Mouse (Mus musculus): ENCODE measurements at regions not wholly inside any gene's neighbourhood (a gene's known extent, or its start where the extent isn't known, plus 50 kb on each side); places are given as distances from the start of the nearest gene placed in this dataset.

DNA sequence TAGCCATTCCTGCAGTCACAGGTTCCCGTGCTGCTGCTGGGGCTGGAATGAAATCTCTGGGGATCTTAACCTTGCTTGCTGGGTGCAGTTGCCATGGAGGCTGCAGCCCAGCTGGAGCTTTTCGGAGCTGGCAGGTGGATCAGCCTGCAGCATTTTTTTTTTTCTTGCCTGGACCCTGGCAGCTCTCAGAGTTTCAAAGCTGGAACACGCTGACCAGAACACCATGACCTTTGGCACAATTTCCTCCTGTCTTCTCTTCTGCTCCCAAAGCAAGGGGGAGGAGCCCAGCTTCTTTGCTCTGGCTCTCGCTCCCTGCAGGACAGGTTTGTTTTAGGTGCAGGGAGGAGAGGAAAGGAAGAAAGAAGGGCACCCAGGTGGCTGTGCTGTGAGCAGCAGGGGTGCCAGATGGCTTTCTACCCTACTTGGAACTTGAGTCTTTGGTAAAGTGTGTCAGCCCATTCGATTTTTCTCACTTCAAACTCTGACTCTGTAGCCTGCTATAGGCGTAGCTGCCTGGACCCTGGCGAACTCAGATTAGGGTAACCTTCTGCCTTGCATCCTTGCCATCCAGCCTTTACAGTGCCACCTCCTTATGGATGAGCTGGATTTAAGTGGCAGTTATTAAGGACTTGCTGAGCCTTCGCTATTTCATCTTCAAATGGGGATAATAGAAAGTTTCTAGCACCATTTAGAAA is 1372.6 kb upstream of the A1bg start:
- no peak for DNase-seq (ENCODE audit: extremely low spot score, low spot score)

DNA sequence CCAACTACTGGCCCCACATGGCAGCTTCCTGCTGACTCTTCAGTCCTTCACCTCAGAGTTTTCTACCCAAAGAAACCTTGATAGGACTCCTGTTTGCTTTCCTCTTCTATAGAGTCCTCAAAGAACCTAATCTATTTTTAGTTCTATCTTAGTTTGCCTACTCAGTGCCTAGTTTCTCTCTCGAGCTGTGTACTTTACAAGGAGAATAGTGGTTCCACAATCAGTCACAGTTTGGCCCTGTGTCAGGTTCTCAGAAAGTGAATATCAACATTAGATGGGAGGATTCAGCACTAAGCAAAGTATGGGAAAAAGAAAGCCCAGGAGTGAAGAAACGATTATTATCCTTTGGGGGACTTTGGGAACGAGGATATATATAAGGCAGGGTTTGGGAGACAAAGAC is 1372.0 kb upstream of the A1bg start:
- DNase-seq (ENCODE audit: extremely low spot score, low spot score), result no peak

DNA sequence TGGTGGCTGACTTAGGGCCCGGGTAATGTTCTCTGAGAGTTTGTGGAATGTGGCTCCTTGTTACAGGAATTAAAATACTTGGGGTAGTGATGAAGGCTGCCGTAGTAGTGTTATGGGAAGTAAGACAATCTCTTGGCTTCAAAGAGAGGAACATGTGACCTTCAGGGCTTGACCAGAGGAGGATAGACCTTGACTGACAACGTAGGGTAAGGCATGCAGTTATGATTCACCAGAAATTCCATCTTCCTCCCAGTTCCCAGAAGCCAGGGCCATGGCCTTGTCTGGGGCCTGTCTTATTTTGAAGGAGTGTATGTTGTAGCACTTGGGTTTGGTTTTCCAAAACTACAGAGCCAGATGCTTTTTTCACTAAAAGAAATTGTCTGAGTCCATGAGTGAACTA is 1370.1 kb upstream of the A1bg start:
- no peak for DNase-seq (ENCODE audit: extremely low spot score, low spot score)

- no peak for DNase-seq (ENCODE audit: extremely low spot score, low spot score)
These were observed 1367.9 kb upstream of the A1bg start for GRCm38 (mm10) chr15:62290687-62291086.

DNA sequence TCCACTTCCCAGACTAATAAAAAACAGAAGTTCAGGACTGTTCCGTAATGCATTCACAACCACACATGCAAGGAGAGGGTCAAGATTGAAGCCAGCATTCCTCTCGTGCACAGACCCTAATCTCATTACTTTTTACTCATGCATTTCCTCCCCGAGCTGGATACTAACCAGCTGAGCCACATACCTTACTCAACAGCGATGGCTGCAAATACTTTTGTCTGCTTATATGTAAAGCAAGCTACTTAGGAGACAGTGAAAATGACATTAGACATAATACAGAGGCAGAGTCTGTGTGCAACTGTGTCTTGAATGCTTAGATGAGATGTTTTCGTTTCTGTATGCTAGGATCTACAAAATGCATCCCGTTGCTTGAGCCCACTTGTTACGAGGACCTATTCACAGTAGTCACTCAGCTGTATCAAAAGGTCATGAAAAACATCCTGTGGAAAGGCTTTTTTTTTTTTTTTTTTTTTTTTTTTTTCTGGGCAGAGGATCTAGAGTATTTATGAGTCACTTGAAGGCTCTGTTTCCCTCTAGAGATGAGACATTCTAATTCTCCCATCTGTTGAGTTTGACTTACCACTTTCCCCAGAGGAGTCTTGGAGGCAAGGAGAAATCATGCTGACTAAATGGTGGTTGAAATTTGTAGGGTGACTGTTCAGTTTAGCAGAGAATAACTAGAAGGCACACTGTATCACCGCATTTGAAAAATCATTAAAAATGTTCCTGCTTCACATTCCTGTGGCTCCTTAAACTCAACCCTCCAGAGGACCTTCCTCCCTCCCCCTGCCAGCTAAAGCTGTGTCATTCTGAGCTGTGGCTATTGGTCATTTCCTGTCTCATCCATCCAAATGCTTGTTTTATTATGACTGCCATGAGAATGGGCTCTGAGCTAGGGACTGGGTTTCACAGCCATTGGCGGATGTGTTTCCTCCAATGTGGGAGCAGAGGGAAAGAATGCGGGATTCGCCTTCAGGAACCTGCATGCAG is 1364.1 kb upstream of the A1bg start:
- DNase-seq (ENCODE audit: extremely low spot score, low spot score), result no peak

GRCm38 (mm10) chr15:62284606-62285531 is 1362.1 kb upstream of the A1bg start:
- no peak for DNase-seq (ENCODE audit: extremely low spot score, low spot score)

DNA sequence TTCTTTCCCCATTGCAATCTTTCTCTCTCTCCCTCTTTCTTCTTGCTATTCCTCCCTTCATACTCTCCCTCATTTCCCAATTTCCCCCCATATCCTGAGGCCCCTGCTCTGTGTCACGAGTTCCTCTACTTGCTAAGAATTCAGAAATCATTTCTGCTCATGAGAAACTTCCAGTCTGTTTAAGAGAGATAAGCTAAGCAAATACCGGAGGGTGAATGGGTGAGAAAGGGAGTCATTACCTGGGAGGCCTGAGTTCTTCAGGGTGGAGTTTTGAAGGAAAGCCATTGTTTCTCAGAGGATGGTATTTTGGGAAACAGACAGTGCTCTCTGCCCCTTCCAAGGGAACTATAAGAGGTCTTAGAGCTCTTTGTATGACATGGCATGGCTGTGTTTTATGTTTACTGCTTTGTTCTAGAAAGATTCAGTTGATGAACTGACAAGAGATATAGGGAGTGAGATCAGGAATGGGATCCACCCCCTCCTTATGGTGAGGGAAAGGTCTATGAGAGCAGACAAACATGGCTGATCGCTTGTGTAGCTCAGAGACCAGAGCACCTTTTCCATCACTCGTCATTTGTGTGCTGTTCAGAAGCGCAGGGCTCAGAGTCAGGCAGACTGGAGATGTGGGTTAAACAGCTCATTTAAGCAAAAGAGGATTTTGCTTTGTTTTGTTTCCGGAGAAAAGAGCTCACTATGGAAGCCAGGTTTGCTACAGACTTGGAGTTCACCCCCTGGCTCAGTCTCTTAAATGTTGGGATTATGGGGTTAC is 1361.0 kb upstream of the A1bg start:
- DNase-seq (ENCODE audit: extremely low spot score, low spot score), result no peak

DNA sequence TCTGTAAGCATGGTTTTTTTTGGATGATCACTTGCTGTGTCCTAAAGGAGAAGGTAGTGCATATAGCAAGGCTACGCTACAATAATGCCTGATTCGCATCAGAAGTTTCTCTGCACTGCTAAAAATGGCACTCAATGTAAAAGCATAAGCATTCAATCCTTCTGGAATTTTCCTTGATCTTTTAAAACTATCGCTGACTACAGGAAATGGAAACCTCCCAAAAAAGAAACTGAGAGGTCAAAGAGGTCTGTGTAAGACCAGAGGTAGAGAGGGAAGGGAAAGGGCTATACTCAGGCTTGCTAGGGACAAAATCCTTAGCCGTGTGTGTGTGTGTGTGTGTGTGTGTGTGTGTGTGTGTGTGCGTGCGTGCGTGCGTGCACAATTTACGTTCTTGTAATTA is 1359.8 kb upstream of the A1bg start:
- DNase-seq (ENCODE audit: extremely low spot score, low spot score), result no peak

- no peak for DNase-seq (ENCODE audit: extremely low spot score, low spot score)
These were observed 1359.3 kb upstream of the A1bg start for GRCm38 (mm10) chr15:62282116-62282515.

DNA sequence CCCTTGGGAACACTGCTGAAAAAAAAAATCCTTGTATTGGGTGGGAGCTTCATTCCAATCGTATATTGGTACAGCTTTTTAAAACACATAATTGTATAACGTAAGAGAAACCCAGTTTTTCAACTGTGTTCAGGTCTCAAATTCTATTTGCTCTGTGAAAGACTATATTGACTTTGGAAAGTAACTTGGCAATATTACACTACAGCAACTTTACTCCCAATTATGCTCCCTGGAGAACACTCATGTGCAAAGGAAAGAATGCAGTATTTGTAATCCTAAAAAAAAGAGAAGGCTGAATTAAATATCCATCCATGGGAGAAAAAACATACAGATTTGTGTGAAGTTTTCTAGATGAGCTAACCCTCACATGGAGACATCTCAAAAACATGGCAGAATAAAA is 1356.7 kb upstream of the A1bg start:
- DNase-seq (ENCODE audit: extremely low spot score, low spot score), result no peak

GRCm38 (mm10) chr15:62274818-62275217 is 1352.0 kb upstream of the A1bg start:
- DNase-seq (ENCODE audit: extremely low spot score, low spot score), result no peak

- DNase-seq (ENCODE audit: extremely low spot score, low spot score), result no peak
These were observed 1351.2 kb upstream of the A1bg start for GRCm38 (mm10) chr15:62273855-62274488.

GRCm38 (mm10) chr15:62272755-62273154 is 1349.9 kb upstream of the A1bg start:
- no peak for DNase-seq (ENCODE audit: extremely low spot score, low spot score)

GRCm38 (mm10) chr15:62271428-62271827 is 1348.6 kb upstream of the A1bg start:
- no peak for DNase-seq (ENCODE audit: extremely low spot score, low spot score)

GRCm38 (mm10) chr15:62268189-62268588 is 1345.4 kb upstream of the A1bg start:
- DNase-seq (ENCODE audit: extremely low spot score, low spot score), result no peak

DNA sequence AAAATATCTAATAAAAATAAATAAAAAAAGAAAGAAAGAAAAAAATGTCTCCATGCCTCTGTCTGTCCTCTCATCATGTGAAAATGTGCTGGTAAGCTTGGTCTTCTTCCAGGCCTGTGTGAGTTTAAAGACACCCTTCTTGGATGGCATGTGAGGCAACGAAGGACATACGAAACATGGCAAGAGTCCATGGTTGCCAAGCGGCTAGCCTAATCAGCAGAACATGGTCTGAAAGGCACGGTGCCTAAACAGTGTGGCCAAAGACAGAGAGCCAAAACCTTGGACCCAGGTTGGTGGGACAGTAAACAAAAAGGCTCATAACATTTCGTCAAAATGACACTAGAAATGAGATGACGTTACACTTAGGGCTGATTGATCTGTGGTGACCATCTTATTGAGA is 1344.7 kb upstream of the A1bg start:
- DNase-seq (ENCODE audit: extremely low spot score, low spot score), result no peak

- DNase-seq (ENCODE audit: extremely low spot score, low spot score), result no peak
These were observed 1343.2 kb upstream of the A1bg start for GRCm38 (mm10) chr15:62266025-62266424.

DNA sequence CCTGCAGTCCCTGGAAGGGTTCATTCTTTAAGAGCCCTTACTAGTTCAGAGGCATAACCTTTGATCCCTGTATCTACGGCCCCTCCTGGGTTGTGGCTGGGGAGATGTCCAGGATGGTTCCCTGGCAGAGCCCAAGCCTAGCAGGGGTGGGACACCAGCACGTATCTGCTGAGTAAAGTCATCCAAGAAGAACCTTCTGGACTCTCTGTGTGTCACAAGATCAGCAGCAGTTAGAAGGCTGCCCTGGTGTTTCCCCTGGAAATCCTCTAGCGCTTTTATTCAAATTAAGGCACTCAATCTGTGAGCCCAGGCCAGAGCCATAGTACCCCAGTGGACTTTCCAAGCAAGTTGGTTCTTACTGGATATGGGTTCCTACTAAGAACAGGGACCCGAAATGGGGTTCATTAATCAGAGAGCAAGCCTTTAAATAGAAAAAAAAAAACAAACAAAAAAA is 1342.7 kb upstream of the A1bg start:
- DNase-seq (ENCODE audit: extremely low spot score, low spot score), result no peak

DNA sequence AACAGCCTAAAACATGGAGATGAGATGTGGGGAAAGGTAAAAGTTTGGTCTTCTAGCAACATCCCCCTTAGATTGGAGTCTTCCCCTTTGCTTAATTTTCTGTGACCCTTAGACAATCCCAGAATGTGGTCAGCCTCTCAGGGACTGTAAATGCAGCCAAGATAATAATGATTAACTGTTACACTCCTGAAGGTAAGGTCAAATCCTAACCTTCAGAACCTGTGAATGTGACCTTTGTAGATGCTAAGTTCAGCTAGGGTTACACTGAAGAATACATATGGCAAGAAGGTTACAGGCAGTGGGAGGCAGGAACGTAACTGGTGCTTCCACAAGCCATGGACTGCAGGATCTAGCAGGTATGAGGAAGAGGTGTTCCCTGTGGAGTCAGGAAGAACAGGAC is 1342.2 kb upstream of the A1bg start:
- DNase-seq (ENCODE audit: extremely low spot score, low spot score), result no peak

GRCm38 (mm10) chr15:62264183-62264582 is 1341.4 kb upstream of the A1bg start:
- no peak for DNase-seq (ENCODE audit: extremely low spot score, low spot score)

Measured in neural tube, embryonic 10.5 days (tissue).